Mouse (Mus musculus): Measurements from ENCODE around the gene Tlr12. TPM values are rescaled to one million over a fixed set of nuclear protein-coding genes. Genes with fewer than 3 reads are reported as not detected.

The Tlr12 gene
- total and polyA plus RNA-seq, 3 experiments, result 0.04 to 0.14 (median 0.12) TPM

DNA sequence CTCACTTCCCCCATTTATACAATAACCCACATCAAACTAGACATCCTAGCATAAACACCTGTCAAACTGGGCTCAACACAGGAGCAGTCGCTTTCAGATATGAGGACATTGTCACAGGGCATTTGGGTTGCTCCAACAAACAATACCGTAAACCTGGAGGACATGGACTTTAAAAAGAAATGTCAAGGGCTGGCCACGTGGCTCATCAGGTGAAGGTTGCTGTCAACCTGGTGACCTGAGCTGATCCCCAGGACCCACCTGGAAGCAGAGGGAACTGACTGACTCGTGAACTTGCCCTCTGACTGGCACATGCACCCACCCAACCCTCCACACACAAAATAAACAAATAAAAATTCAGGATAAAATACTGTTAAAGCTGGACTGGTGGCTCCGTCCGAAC, 2.2 kb upstream of the Tlr12 start:
- Histone ChIP-seq H3K9ac (ENCODE audit: insufficient read depth, low read depth) (no peak overlapping the region), H3K9me3 (replicated peaks; ENCODE audit: low read length) (peaks cover 3% of the 10 kb centered on the region), H3K36me3 (replicated peaks in 1 of 2; ENCODE audit: control insufficient read depth in 1 of 2, insufficient read depth in 1 of 2, low read length in 1 of 2) (no peaks in the 10 kb centered on the region), H3K27me3 (replicated peaks) (peaks cover 1% of the 10 kb centered on the region), H3K4me2 (ENCODE audit: insufficient read depth, low read depth, poor library complexity, severe bottlenecking) (no peak overlapping the region), H3K79me2 (replicated peaks; ENCODE audit: control insufficient read depth, extremely low read depth, insufficient read depth, poor library complexity, severe bottlenecking) (no peaks in the 10 kb centered on the region), H3K4me1 (ENCODE audit: control insufficient read depth in 1 of 2, insufficient read depth in 2 of 2) (peaks cover 5 to 35% of the 10 kb centered on the region in 2 experiments), H3K27ac (ENCODE audit: insufficient read depth, low read depth) (no peak overlapping the region), H3K4me3 (replicated peaks in 1 of 3; ENCODE audit: low read depth in 2 of 3, low read length in 2 of 3, poor library complexity in 1 of 3) (no peak overlapping the region)
- in situ Hi-C loops (cut with MboI; ENCODE audit: low pct_ligation_motif_present, low pct_unique_long_range_greater_than_20kb, low sequenced_read_pairs) (no loop called here), dilution Hi-C loops (cut with MboI; ENCODE audit: extremely low pct_ligation_motif_present, extremely low pct_unique_long_range_greater_than_20kb, low sequenced_read_pairs) (no loop called here)
- TF ChIP-seq GABPA (IDR thresholded peaks at IDR 0.05; ENCODE audit: insufficient replicate concordance, low read depth, low read length) (no peak), RAD21 (IDR thresholded peaks at IDR 0.05; ENCODE audit: low read depth, low read length) (no peak), ZMIZ1 (IDR thresholded peaks at IDR 0.05; ENCODE audit: low read depth, low read length) (no peak), JUN (IDR thresholded peaks at IDR 0.05; ENCODE audit: insufficient read depth, low read depth, low read length) (no peak), ZNF384 (IDR thresholded peaks at IDR 0.05; ENCODE audit: low read depth, low read length) (no peak), USF2 (conservative IDR thresholded peaks at IDR 0.05; ENCODE audit: low read depth, low read length) (no peak), NELFE (IDR thresholded peaks at IDR 0.05; ENCODE audit: low read depth, low read length) (no peak), TCF12 (IDR thresholded peaks at IDR 0.05; ENCODE audit: low read depth, low read length) (no peak), ETS1 (conservative IDR thresholded peaks at IDR 0.05; ENCODE audit: low read depth, low read length) (no peak), ELF1 (IDR thresholded peaks at IDR 0.05; ENCODE audit: low read depth, low read length) (no peak), CHD1 (IDR thresholded peaks at IDR 0.05; ENCODE audit: low read depth, low read length) (no peak), EP300 (IDR thresholded peaks at IDR 0.05; ENCODE audit: low read length) (no peak), SIN3A (IDR thresholded peaks at IDR 0.05; ENCODE audit: low read length) (no peak), ZKSCAN1 (IDR thresholded peaks at IDR 0.05; ENCODE audit: borderline replicate concordance, low read depth, low read length) (no peak)
- no peak for DNase-seq (ENCODE audit: extremely low read depth)

GRCm38 (mm10) chr4:128618963-128619362, 544 bp upstream of the Tlr12 start:
- peaks cover 8 to 51% of the 10 kb centered on the region in 2 experiments for H3K4me1 ChIP-seq (ENCODE audit: control insufficient read depth in 1 of 2, insufficient read depth in 2 of 2)
- H3K27ac ChIP-seq (ENCODE audit: insufficient read depth, low read depth), result no peak overlapping the region

More at GRCm38 (mm10) chr4:128618963-128619362, 544 bp upstream of the Tlr12 start:
- peaks cover 1% of the 10 kb centered on the region for H3K27me3 ChIP-seq (replicated peaks)
- in situ Hi-C loops (cut with MboI; ENCODE audit: low pct_ligation_motif_present, low pct_unique_long_range_greater_than_20kb, low sequenced_read_pairs), result no loop called here
- H3K9me3 ChIP-seq (replicated peaks; ENCODE audit: low read length), result no peaks in the 10 kb centered on the region
- peak overlapping the region; percentile 54 for H3K9ac ChIP-seq (ENCODE audit: insufficient read depth, low read depth)
- no peak overlapping the region for H3K4me3 ChIP-seq (replicated peaks in 1 of 3; ENCODE audit: low read depth in 2 of 3, low read length in 2 of 3, poor library complexity in 1 of 3)
- H3K4me2 ChIP-seq (ENCODE audit: insufficient read depth, low read depth, poor library complexity, severe bottlenecking), result peak overlapping the region; percentile 48
- dilution Hi-C loops (cut with MboI; ENCODE audit: extremely low pct_ligation_motif_present, extremely low pct_unique_long_range_greater_than_20kb, low sequenced_read_pairs), result no loop called here
- DNase-seq (ENCODE audit: extremely low read depth), result no peak
- H3K36me3 ChIP-seq (replicated peaks in 1 of 2; ENCODE audit: control insufficient read depth in 1 of 2, insufficient read depth in 1 of 2, low read length in 1 of 2), result no peaks in the 10 kb centered on the region
- peak; percentile 50; the same call in 1 of the 2 replicates for TF ChIP-seq IRF4 (IDR thresholded peaks at IDR 0.05; ENCODE audit: low read depth, low read length)
- 0 out of 2 replicates have a peak, but pooled peaks have one; percentile 14 for TF ChIP-seq EP300 (IDR thresholded peaks at IDR 0.05; ENCODE audit: low read length)
- no peak for TF ChIP-seq ZC3H11A (IDR thresholded peaks at IDR 0.05; ENCODE audit: low read depth, low read length)
- no peaks in the 10 kb centered on the region for H3K79me2 ChIP-seq (replicated peaks; ENCODE audit: control insufficient read depth, extremely low read depth, insufficient read depth, poor library complexity, severe bottlenecking)

Data from CH12.LX (cell line).